Mouse (Mus musculus): ENCODE results near the gene Dlg2.

DNA sequence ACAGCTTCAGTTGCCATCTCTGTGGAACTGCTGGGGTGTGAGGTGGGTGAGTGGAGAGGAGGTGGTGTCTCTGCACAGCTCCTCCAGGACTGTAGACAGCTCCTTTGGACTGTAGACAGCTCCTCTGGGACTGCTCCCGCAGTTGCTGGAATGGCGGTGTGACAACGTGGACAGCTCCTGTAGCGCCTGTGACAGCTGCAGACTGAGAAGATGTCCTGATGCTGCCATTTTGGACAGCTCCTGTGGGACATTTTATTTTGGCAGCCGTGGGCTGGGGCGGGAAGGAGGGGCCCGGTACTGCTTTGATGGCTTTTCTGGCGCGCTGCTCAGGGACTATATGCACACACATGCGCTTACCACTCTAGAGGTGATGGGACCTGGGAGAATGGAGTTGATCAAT, 16.1 kb upstream of the Dlg2 start:
- TF ChIP-seq CTCF (IDR thresholded peaks at IDR 0.05; ENCODE audit: borderline replicate concordance, extremely low read depth, insufficient read depth, insufficient read length) (no peak), POLR2A (IDR thresholded peaks at IDR 0.05; ENCODE audit: borderline replicate concordance, extremely low read depth, insufficient read depth, insufficient read length, poor library complexity, severe bottlenecking) (no peak)

Data from brain, embryonic 14.5 days (tissue).